Mouse (Mus musculus): Measurements from ENCODE around the gene Igfbp2. TPM values are rescaled to one million over a fixed set of nuclear protein-coding genes. Genes with fewer than 3 reads are reported as not detected.

Igfbp2 gene
- polyA plus RNA-seq, 1 experiment from 2014 or later = 385 TPM

DNA sequence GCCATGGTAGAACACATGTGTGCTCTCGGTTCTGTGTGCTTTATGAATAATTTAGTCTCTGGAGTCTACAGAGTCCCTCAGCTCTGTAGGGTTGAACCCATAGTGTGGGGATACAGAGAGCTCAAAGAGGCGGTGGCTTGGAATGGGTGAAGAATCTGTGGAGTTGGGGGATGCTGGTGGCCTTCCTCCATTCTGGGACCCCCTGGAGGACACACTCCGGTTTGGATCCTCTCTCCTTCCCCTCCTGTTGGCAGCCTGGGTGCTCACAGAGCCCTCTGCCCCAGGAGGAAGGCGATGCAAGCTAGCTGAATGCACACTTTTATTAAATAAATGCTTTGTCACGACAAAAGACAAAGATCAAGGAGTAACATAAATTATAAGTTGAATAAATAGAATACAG lies 33.3 kb downstream of the Igfbp2 start:
- 71% methylated on average over 5 of the region's 5 CpGs for WGBS
- Histone ChIP-seq H3K36me3 (peaks cover 1% of the 10 kb centered on the region), H3K9me3 (no peaks in the 10 kb centered on the region), H3K27me3 (no peaks in the 10 kb centered on the region), H3K4me3 (replicated peaks) (no peak overlapping the region), H3K9ac (replicated peaks) (no peak overlapping the region), H3K4me2 (replicated peaks) (no peak overlapping the region), H3K27ac (no peak overlapping the region), H3K4me1 (replicated peaks) (peaks cover 12% of the 10 kb centered on the region)
- no peak for ATAC-seq

DNA sequence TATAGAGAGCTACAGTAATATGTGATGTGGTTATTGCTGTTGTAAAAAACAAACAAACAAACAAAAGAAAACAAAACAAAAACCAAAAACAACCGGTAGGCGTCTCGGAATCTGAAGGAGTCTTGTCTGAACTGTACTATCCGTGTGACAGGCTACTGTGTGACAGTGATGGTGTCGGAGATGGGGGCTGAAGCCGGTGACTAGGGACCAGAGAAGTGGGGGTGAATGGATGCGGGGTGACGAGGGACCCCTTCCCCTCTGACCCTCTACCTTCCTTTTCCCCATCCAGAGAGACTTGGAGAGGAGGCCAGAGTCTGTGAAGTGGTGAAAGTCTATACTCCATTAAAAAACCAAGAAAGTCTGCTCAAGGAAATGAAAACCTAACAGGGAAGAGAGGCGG lies 34.0 kb downstream of the Igfbp2 start:
- ATAC-seq = no peak
- no peak overlapping the region for H3K4me2 ChIP-seq (replicated peaks)

DNA sequence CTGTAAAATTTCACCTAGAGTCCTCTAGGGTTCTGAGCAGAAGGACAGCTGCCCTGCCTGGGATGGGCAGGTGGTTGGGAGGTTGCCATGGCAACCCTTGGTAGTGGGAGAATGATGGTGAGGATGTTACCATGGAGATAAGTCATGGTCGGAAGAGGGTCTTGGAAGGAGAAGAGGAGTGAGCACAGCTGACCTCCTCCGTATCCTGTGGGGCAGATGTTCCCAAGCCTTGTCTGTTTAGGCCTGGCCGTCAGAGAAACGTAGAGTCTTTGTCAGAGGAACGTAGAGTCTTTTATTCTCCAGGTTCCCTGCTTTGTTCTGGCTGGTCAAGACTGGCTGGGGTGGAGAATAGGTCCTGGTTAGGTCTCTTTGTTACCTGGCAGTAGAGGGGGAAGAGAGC lies 34.6 kb downstream of the Igfbp2 start:
- 10% methylated on average over 5 of the region's 5 CpGs for WGBS
- no peak overlapping the region for H3K4me2 ChIP-seq (replicated peaks)

More for the DNA sequence above, 34.0 kb downstream of the Igfbp2 start:
- peak overlapping the region; percentile 66 for H3K27ac ChIP-seq
- H3K4me3 ChIP-seq (replicated peaks) = no peak overlapping the region
- WGBS = 88% methylated on average over 9 of the region's 9 CpGs
- peaks cover 12% of the 10 kb centered on the region for H3K4me1 ChIP-seq (replicated peaks)
- H3K9ac ChIP-seq (replicated peaks) = no peak overlapping the region
- H3K9me3 ChIP-seq = no peaks in the 10 kb centered on the region
- no peaks in the 10 kb centered on the region; the same call in 1 of the 2 replicates for H3K36me3 ChIP-seq
- no peaks in the 10 kb centered on the region for H3K27me3 ChIP-seq

DNA sequence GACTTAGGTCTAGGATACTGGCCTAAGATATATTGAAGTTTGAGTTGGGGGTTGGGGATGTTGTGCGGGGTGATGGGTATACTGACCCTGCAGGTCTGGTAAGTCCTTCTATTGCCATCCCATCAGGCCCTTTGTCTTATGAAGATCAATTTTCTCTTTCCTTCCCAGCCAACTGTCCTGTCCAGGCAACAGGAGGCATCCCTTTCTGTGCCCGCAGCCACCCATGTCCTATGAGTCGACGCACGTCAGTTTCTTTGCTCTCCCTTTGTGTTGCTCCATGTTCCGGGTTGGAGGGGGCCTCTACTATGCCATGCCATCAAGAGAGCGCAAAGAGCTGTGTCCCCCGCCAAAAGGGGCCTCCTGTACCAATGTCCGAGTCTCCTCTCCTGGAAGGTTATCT lies 35.7 kb downstream of the Igfbp2 start:
- no peaks in the 10 kb centered on the region for H3K36me3 ChIP-seq
- peaks cover 12% of the 10 kb centered on the region for H3K4me1 ChIP-seq (replicated peaks)
- H3K27ac ChIP-seq = no peak overlapping the region
- no peaks in the 10 kb centered on the region for H3K27me3 ChIP-seq
- H3K4me2 ChIP-seq (replicated peaks) = no peak overlapping the region
- WGBS = 95% methylated on average over 9 of the region's 9 CpGs
- no peak overlapping the region for H3K4me3 ChIP-seq (replicated peaks)
- no peaks in the 10 kb centered on the region for H3K9me3 ChIP-seq
- H3K9ac ChIP-seq (replicated peaks) = no peak overlapping the region
- ATAC-seq = no peak

More for the DNA sequence above, 34.6 kb downstream of the Igfbp2 start:
- Histone ChIP-seq H3K27ac (peak overlapping the region; percentile 66), H3K4me3 (replicated peaks) (no peak overlapping the region), H3K9me3 (no peaks in the 10 kb centered on the region), H3K9ac (replicated peaks) (no peak overlapping the region), H3K27me3 (no peaks in the 10 kb centered on the region), H3K36me3 (no peaks in the 10 kb centered on the region), H3K4me1 (replicated peaks) (peaks cover 12% of the 10 kb centered on the region)
- peak; percentile 73 for ATAC-seq

DNA sequence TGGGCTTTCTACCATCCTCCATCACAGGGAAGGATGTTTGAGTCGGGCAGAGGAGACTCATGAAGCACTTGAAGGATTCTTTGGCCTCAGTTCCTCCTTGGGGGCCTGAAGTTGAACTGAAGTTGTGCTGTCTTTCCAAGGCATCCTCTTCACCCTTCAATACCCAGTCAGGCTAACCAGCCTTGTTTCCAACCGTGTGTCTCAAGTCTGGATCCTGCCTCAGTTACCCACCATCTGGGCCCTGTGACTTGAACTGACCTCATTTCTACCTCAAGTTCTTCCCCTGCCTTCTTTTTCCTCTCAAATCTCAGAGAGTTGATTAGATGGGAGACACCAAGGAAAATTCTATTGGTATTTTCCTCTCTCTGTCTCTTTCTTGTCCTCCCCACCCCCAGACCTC lies 36.2 kb downstream of the Igfbp2 start:
- no peak overlapping the region for H3K4me3 ChIP-seq (replicated peaks)
- peaks cover 14% of the 10 kb centered on the region for H3K4me1 ChIP-seq (replicated peaks)
- no peak overlapping the region for H3K27ac ChIP-seq
- no peaks in the 10 kb centered on the region for H3K9me3 ChIP-seq
- H3K4me2 ChIP-seq (replicated peaks) = no peak overlapping the region
- no peak for ATAC-seq
- H3K36me3 ChIP-seq = no peaks in the 10 kb centered on the region
- no peak overlapping the region for H3K9ac ChIP-seq (replicated peaks)
- no peaks in the 10 kb centered on the region for H3K27me3 ChIP-seq
- 95% methylated on average over 2 of the region's 2 CpGs for WGBS

DNA sequence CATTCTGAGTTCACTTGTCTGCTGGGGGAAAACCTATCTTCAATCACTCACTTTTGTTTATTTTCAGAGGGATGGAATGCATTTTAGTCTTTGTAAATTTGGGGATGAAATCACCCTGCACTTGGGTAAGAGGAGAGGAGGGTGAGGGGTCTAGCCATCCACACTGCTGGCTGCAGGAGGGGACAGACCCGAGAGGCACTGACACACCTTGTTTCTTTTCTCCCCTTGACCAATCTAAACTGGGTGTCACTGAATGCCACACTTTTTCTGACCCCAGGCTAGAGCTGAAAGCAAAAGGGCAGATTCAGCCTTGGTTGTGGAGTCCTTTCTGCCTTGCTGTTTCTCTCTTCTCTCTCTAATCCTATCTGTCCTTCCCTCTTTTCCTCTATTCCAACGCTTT lies 37.4 kb downstream of the Igfbp2 start:
- 83% methylated on average over 2 of the region's 2 CpGs for WGBS
- H3K27me3 ChIP-seq = no peaks in the 10 kb centered on the region

DNA sequence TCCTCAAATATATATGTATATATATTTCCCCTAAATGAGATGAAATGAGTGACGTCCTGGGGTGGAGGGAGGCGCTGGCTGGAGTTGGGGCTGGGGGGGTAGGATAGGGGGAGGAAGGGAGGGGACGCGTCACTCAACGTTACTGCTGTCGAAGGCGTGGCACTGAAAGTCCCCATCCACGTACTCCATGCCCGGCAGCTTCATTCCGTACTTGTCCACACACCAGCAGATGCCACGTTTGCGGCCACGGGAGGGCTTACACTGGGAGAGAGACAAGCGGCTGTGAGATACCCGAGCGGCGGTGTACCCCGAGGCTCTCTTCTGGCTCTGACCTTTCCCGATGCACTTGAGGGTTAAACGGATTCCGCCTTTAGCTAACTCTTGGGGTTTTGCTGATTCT lies 37.9 kb downstream of the Igfbp2 start:
- Histone ChIP-seq H3K4me1 (replicated peaks) (peaks cover 25% of the 10 kb centered on the region), H3K9ac (replicated peaks) (no peak overlapping the region), H3K27me3 (no peaks in the 10 kb centered on the region), H3K36me3 (no peaks in the 10 kb centered on the region), H3K27ac (no peak overlapping the region), H3K4me3 (replicated peaks) (no peak overlapping the region), H3K4me2 (replicated peaks) (no peak overlapping the region), H3K9me3 (no peaks in the 10 kb centered on the region)
- WGBS = 90% methylated on average over 21 of the region's 21 CpGs
- ATAC-seq = no peak

More for the DNA sequence above, 37.4 kb downstream of the Igfbp2 start:
- H3K36me3 ChIP-seq = no peaks in the 10 kb centered on the region
- ATAC-seq = no peak
- no peak overlapping the region for H3K9ac ChIP-seq (replicated peaks)
- H3K9me3 ChIP-seq = no peaks in the 10 kb centered on the region
- H3K4me3 ChIP-seq (replicated peaks) = no peak overlapping the region
- H3K27ac ChIP-seq = no peak overlapping the region
- H3K4me1 ChIP-seq (replicated peaks) = peaks cover 24% of the 10 kb centered on the region
- H3K4me2 ChIP-seq (replicated peaks) = no peak overlapping the region

DNA sequence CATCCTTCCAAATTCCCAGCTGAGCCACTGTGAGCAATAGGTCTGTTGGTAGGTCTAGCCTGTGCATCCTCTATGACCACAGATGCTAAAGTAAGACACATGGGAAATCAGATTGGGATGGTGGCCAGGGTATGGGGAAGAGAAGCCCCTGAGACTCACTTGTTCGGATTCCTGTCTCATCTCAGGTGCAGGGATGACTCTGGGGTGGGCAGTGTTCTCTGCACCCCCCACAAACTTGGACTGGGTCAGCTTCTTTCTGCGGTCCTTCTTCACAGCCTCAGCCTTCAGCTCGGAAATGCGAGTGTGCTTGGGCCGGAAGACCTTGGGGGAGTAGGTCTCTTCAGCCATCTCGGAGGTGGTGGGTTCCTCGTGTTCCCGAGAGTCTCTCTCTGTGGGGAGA lies 39.4 kb downstream of the Igfbp2 start:
- Histone ChIP-seq H3K4me2 (replicated peaks) (no peak overlapping the region), H3K4me1 (replicated peaks) (peaks cover 24% of the 10 kb centered on the region), H3K36me3 (no peaks in the 10 kb centered on the region), H3K9ac (replicated peaks) (no peak overlapping the region; the same call in 1 of the 2 replicates), H3K4me3 (replicated peaks) (no peak overlapping the region), H3K27me3 (no peaks in the 10 kb centered on the region), H3K27ac (no peak overlapping the region), H3K9me3 (no peaks in the 10 kb centered on the region)
- WGBS = 88% methylated on average over 8 of the region's 8 CpGs
- ATAC-seq = no peak

DNA sequence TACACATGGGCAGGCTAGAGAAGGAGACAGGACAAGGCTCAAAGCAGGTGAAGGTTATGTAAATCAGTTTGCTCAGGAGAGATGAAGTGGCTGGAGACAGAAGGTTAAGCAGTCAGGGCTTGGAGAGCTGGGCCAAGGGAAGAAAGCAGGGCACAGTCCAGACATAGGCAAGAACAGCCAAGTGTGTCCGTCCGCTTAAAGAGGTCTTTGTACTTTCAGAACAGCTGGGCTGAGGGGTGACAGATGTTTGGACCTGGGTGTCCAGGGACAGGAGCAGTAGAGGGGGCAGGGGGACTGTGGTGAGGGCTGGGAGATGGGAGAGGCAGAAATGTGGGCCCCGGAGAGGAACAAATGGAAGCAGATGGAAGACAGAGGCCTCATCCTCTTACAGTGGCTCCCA lies 40.0 kb downstream of the Igfbp2 start:
- Histone ChIP-seq H3K9ac (replicated peaks) (no peak overlapping the region), H3K4me2 (replicated peaks) (no peak overlapping the region), H3K4me3 (replicated peaks) (no peak overlapping the region), H3K36me3 (no peaks in the 10 kb centered on the region), H3K4me1 (replicated peaks) (peaks cover 18% of the 10 kb centered on the region), H3K9me3 (no peaks in the 10 kb centered on the region), H3K27ac (no peak overlapping the region), H3K27me3 (no peaks in the 10 kb centered on the region)
- no peak for ATAC-seq
- whole genome bisulfite sequencing = 70% methylated on average over 3 of the region's 3 CpGs

DNA sequence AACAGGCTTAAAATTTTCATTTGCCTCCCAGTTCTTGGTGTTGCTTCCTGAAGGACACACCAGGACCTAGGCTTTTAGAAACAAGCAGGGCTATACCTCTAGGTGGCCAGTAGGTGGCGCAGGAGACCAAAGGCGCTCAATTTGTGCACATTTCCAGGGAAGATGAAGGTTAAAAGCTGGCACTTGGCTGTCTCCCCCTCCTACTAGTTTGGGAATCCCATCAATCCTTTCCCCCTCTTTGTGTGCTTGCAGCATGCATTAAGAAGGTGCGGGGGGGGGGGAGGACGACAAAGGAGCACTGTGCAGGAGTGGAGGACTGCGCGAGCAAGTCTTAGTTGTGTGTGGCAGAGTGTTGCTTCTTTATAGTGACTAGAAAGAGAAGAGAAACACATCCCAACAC lies 41.6 kb downstream of the Igfbp2 start:
- Histone ChIP-seq H3K4me1 (replicated peaks) (peaks cover 32% of the 10 kb centered on the region), H3K9ac (replicated peaks) (no peak overlapping the region), H3K27ac (0 out of 2 replicates have a peak overlapping the region, but pooled peaks have one; percentile 19), H3K27me3 (no peaks in the 10 kb centered on the region), H3K36me3 (no peaks in the 10 kb centered on the region), H3K4me3 (replicated peaks) (no peak overlapping the region), H3K4me2 (replicated peaks) (no peak overlapping the region), H3K9me3 (no peaks in the 10 kb centered on the region)
- peak; percentile 22; the same call in 1 of the 2 replicates for ATAC-seq
- 6% methylated on average over 6 of the region's 6 CpGs for WGBS

DNA sequence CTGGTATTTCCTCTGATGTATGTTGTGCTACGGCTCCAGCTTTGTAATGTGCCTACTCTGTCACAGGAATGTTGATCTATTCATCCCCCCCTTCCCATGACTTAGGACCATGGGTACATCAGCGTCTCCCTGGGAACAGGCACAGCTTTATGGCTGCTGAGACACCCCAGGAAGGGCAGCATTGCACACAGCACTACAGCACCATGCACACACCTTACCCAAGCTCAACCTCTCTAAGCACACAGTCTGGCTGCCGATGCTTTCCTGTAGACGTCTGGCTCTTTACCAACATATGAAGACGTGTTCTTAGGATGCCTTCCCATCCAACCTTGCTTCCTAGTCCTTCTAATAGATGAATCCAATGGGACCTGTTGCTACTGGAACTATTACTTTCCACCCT lies 42.1 kb downstream of the Igfbp2 start:
- Histone ChIP-seq H3K27ac (no peak overlapping the region), H3K9ac (replicated peaks) (no peak overlapping the region), H3K4me2 (replicated peaks) (no peak overlapping the region), H3K4me3 (replicated peaks) (no peak overlapping the region), H3K4me1 (replicated peaks) (peaks cover 35% of the 10 kb centered on the region), H3K9me3 (no peaks in the 10 kb centered on the region), H3K27me3 (no peaks in the 10 kb centered on the region), H3K36me3 (no peaks in the 10 kb centered on the region)
- WGBS = 59% methylated on average over 5 of the region's 5 CpGs
- no peak for ATAC-seq

DNA sequence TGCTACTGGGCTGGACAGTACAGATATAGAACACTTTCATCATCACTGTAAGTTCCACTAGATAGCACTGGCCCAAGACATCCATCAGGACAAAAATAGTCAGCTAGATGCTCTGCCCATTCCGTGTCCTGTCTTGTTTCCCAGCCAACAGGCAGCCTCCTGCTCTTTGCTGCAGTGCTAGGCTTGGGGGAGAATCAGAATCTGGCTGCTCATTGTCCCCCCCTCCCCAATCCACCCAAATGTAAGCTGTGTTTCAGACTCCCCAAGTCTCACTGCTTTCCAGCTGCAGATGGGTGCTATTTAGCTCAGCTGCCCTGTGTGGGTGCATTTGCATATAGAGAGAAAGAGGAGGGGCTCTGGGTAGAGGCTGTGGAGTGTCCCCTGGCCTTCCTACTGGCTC lies 43.0 kb downstream of the Igfbp2 start:
- no peaks in the 10 kb centered on the region for H3K9me3 ChIP-seq
- no peaks in the 10 kb centered on the region for H3K36me3 ChIP-seq
- H3K4me3 ChIP-seq (replicated peaks) = no peak overlapping the region
- no peak overlapping the region for H3K27ac ChIP-seq
- 28% methylated on average over 1 of the region's 1 CpGs for WGBS
- no peak overlapping the region for H3K4me2 ChIP-seq (replicated peaks)
- H3K9ac ChIP-seq (replicated peaks) = no peak overlapping the region
- peaks cover 42% of the 10 kb centered on the region for H3K4me1 ChIP-seq (replicated peaks)
- ATAC-seq = no peak
- H3K27me3 ChIP-seq = no peaks in the 10 kb centered on the region

DNA sequence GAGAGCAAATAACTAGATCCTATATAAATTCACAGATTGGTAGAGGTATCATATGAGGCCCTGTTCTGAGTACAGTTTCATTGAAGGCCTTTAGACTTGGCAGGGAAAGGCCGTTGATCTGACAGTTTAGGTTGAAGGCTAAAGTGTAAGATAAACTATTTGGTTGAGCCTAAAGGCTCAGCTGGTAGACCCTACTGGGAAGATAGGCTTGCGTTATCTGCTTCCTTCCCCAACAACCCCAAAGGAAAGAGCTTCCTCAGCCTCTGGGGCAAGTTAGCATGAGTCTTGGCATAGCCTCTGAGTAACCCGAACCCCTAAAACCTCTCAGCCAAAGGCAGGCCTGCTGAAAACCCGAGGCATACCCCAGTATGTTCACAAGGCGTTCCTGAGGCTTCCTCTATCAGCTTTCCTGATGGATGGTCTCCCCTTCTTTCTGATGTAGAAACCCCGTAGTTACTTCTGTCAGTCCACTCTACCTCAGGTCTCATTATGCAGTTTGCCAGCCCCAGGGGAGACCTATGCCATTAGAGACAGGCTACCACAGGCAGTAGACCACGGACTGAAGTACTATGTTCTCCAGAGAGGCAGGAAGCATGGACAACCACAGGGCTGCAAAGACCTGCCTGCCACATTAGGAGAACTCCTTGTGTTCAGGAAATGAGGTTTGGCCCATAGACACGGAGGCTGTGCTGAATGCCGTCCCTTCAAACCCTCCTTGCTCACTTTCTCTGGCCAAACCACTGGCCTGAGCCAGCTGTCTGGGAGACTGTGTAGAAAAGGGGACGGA lies 44.3 kb downstream of the Igfbp2 start:
- H3K27ac ChIP-seq = no peak overlapping the region
- no peak overlapping the region for H3K9ac ChIP-seq (replicated peaks)
- 81% methylated on average over 10 of the region's 10 CpGs for WGBS
- peaks cover 53% of the 10 kb centered on the region for H3K4me1 ChIP-seq (replicated peaks)
- H3K4me3 ChIP-seq (replicated peaks) = no peak overlapping the region
- ATAC-seq = no peak
- no peaks in the 10 kb centered on the region for H3K9me3 ChIP-seq
- peaks cover 7% of the 10 kb centered on the region; the same call in 1 of the 2 replicates for H3K27me3 ChIP-seq
- no peaks in the 10 kb centered on the region for H3K36me3 ChIP-seq
- no peak overlapping the region for H3K4me2 ChIP-seq (replicated peaks)
